8 mouse cellular contexts compared by ENCODE assay signal in the genomic region with DNA sequence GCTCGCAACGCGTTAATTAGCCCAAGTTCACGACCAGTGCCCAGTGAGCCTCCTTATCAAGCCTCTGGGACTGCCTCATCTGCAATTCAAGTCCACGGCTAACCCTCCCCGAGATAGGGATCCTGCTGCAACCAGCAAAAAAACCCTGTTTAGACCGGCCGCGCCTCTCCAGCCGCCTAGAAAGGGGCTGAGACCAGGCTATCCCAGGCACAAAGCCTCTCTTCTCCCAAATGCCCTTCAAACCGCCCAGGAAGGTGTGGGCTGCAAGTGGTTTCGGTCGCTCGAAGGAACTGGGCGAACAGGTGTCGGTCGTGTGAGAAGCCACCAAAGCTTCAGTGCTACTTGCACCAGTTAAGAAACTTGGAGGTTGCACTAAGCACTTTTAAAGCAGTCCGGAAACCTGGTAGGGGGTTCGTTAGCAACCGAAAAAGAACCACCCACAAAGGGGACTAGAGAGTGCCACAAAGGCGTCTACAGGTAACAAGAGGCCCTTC. TPM values are rescaled to one million over a fixed set of nuclear protein-coding genes. Genes with fewer than 3 reads are reported as not detected.
DNase-seq lines count a peak whose midpoint lies in the region; ATAC-seq and TF ChIP-seq lines count a peak whose summit lies in the region.

No protein-coding gene starts in this region.

- DNase-seq in 416B (ENCODE audit: low read depth), result peak; percentile 44
- peak; percentile 44 for DNase-seq in NIH3T3 (ENCODE audit: low read depth)
- DNase-seq in intestine, embryonic 14.5 days (ENCODE audit: low spot score), result peak; percentile 88
- DNase-seq in liver, postnatal 0 days, result peak; percentile 58
- DNase-seq in layer of hippocampus, postnatal 10 days (ENCODE audit: low spot score in 2 of 2), result no peak
- DNase-seq in frontal cortex, adult 2 months (ENCODE audit: extremely low spot score in 1 of 2, low spot score in 1 of 2), result no peak

- H3K4me2 ChIP-seq in forebrain, embryonic 12.5 days, result peak overlapping the region; percentile 94
- H3K4me2 ChIP-seq in intestine, embryonic 14.5 days (ENCODE audit: low read length), result peak overlapping the region; percentile 82
- peak overlapping the region; percentile 97 for H3K4me2 ChIP-seq in liver, postnatal 0 days (ENCODE audit: low read depth, low read length)
- peak overlapping the region; percentile 89 for H3K4me2 ChIP-seq in neural tube, embryonic 14.5 days (ENCODE audit: low read depth, low read length)

- no peak for TF ChIP-seq CTCF in liver, postnatal 0 days (IDR thresholded peaks at IDR 0.05; ENCODE audit: low read depth)

- WGBS in forebrain, embryonic 12.5 days, result under 1% methylated on average over 21 of the region's 21 CpGs
- WGBS in intestine, embryonic 14.5 days, result under 1% methylated on average over 21 of the region's 21 CpGs
- WGBS in liver, postnatal 0 days (ENCODE audit: insufficient replicate concordance), result under 1% methylated on average over 21 of the region's 21 CpGs
- under 1% methylated on average over 21 of the region's 21 CpGs for WGBS in neural tube, embryonic 14.5 days

- H3K36me3 ChIP-seq in forebrain, embryonic 12.5 days (replicated peaks), result no peaks in the 10 kb centered on the region
- H3K36me3 ChIP-seq in intestine, embryonic 14.5 days (ENCODE audit: control insufficient read depth, insufficient read depth, low read length), result no peaks in the 10 kb centered on the region
- no peaks in the 10 kb centered on the region for H3K36me3 ChIP-seq in liver, postnatal 0 days (replicated peaks; ENCODE audit: insufficient read depth, low read length)
- no peaks in the 10 kb centered on the region for H3K36me3 ChIP-seq in neural tube, embryonic 14.5 days (ENCODE audit: control insufficient read depth, insufficient read depth, low read length)

- TF ChIP-seq EP300 in liver, postnatal 0 days (IDR thresholded peaks at IDR 0.05; ENCODE audit: low read depth), result no peak

- peak overlapping the region; percentile 82 for H3K9ac ChIP-seq in forebrain, embryonic 12.5 days
- H3K9ac ChIP-seq in intestine, embryonic 14.5 days (ENCODE audit: low read length), result peak overlapping the region; percentile 87
- H3K9ac ChIP-seq in liver, postnatal 0 days (replicated peaks), result peak overlapping the region; percentile 94
- peak overlapping the region; percentile 48 for H3K9ac ChIP-seq in neural tube, embryonic 14.5 days (replicated peaks; ENCODE audit: low read depth, low read length)

- ATAC-seq in forebrain, embryonic 12.5 days (ENCODE audit: low FRiP score), result peak; percentile 10; the same call in 1 of the 2 replicates
- no peak for ATAC-seq in intestine, embryonic 14.5 days (replicated peaks; ENCODE audit: low FRiP score, low TSS enrichment, low read depth)
- peak; percentile 24 for ATAC-seq in liver, postnatal 0 days
- ATAC-seq in neural tube, embryonic 14.5 days (ENCODE audit: low read depth), result no peak

- H3K27ac ChIP-seq in forebrain, embryonic 12.5 days, result peak overlapping the region; percentile 85
- peak overlapping the region; percentile 93 for H3K27ac ChIP-seq in intestine, embryonic 14.5 days (ENCODE audit: low read depth)
- H3K27ac ChIP-seq in liver, postnatal 0 days (ENCODE audit: low read depth), result peak overlapping the region; percentile 94
- H3K27ac ChIP-seq in neural tube, embryonic 14.5 days (ENCODE audit: low read depth, low read length), result no peak overlapping the region

- H3K4me3 ChIP-seq in forebrain, embryonic 12.5 days (replicated peaks), result peak overlapping the region; percentile 78
- H3K4me3 ChIP-seq in intestine, embryonic 14.5 days (ENCODE audit: low read depth, low read length), result peak overlapping the region; percentile 89
- peak overlapping the region; percentile 97 for H3K4me3 ChIP-seq in liver, postnatal 0 days (ENCODE audit: low read depth, low read length)
- H3K4me3 ChIP-seq in neural tube, embryonic 14.5 days (ENCODE audit: low read depth, low read length), result peak overlapping the region; percentile 53

- H3K27me3 ChIP-seq in forebrain, embryonic 12.5 days, result peaks cover 39% of the 10 kb centered on the region; the same call in 1 of the 2 replicates
- H3K27me3 ChIP-seq in intestine, embryonic 14.5 days (replicated peaks; ENCODE audit: control insufficient read depth, insufficient read depth, low read length), result peaks cover 7% of the 10 kb centered on the region; the same call in 1 of the 2 replicates
- H3K27me3 ChIP-seq in liver, postnatal 0 days (ENCODE audit: insufficient read depth, low read length), result no peaks in the 10 kb centered on the region
- H3K27me3 ChIP-seq in neural tube, embryonic 14.5 days (ENCODE audit: control insufficient read depth, insufficient read depth, low read length), result peaks cover 2% of the 10 kb centered on the region; the same call in 1 of the 2 replicates

- no peaks in the 10 kb centered on the region for H3K9me3 ChIP-seq in forebrain, embryonic 12.5 days
- no peaks in the 10 kb centered on the region for H3K9me3 ChIP-seq in intestine, embryonic 14.5 days (ENCODE audit: control insufficient read depth, low read length)
- no peaks in the 10 kb centered on the region for H3K9me3 ChIP-seq in liver, postnatal 0 days (ENCODE audit: low read length)
- no peaks in the 10 kb centered on the region for H3K9me3 ChIP-seq in neural tube, embryonic 14.5 days (ENCODE audit: control insufficient read depth, low read length)

- peaks cover 39% of the 10 kb centered on the region for H3K4me1 ChIP-seq in forebrain, embryonic 12.5 days
- H3K4me1 ChIP-seq in intestine, embryonic 14.5 days (replicated peaks; ENCODE audit: control insufficient read depth, insufficient read depth, low read length), result peaks cover 22% of the 10 kb centered on the region
- H3K4me1 ChIP-seq in liver, postnatal 0 days (ENCODE audit: insufficient read depth), result peaks cover 29% of the 10 kb centered on the region
- H3K4me1 ChIP-seq in neural tube, embryonic 14.5 days (ENCODE audit: control insufficient read depth, insufficient read depth, low read length), result peaks cover 10% of the 10 kb centered on the region; the same call in 1 of the 2 replicates

RNA-seq across cellular contexts. Expression of a gene that starts 0.5 kb away (rescaled TPM):
- 115 and 122 TPM in 2 replicates for polyA plus RNA-seq in forebrain, embryonic 12.5 days (2016; fragmentation: Nextera tagmentation; extraction: Ambion mirVana)
- 159 and 176 TPM in 2 replicates for polyA plus RNA-seq in intestine, embryonic 14.5 days (2014; fragmentation: Nextera tagmentation; extraction: Ambion mirVana)
- polyA plus RNA-seq in liver, postnatal 0 days (2015; fragmentation: Nextera tagmentation; extraction: Ambion mirVana), result 32.0 and 34.8 TPM in 2 replicates
- 50.5 and 62.8 TPM in 2 replicates for polyA plus RNA-seq in neural tube, embryonic 14.5 days (2014; fragmentation: Nextera tagmentation; extraction: Ambion mirVana)
- total RNA-seq in layer of hippocampus, postnatal 10 days (2021), result 10 to 100 TPM; 51.0 to 56.6 TPM
- polyA plus RNA-seq in frontal cortex, adult 2 months (2012; rRNA removed), result 49.8 and 53.9 TPM in 2 replicates

Comparison
In these comparisons a context has a peak if more than half of its experiments do, and no peak if none do; other contexts are left out.
1. DNase-seq: peak in 416B (single experiment), NIH3T3 (single experiment), intestine, embryonic 14.5 days (single experiment) and liver, postnatal 0 days (single experiment); none in layer of hippocampus, postnatal 10 days (0 of 2) and frontal cortex, adult 2 months (0 of 2).
2. ATAC-seq: peak in forebrain, embryonic 12.5 days (single experiment) and liver, postnatal 0 days (single experiment); none in intestine, embryonic 14.5 days (single experiment) and neural tube, embryonic 14.5 days (single experiment).
3. Peak in every context shown above with its lines, with median percentiles within 50 percentile points of each other: H3K4me2 ChIP-seq, H3K4me3 ChIP-seq and H3K9ac ChIP-seq.